Mouse (Mus musculus) right cerebral cortex, postnatal 4 days (tissue): ENCODE results near the gene C1ql4.
"Not testable (repeated sequence)": the region's sequence is repeated elsewhere in the genome, so short reads cannot be mapped to it uniquely, and the experiment has no call there.

Experiments
- DNase-seq: peaks from one replicate; pipeline ENCODE4 v3.0.0-alpha.2; 2022

Gene C1ql4

DNA sequence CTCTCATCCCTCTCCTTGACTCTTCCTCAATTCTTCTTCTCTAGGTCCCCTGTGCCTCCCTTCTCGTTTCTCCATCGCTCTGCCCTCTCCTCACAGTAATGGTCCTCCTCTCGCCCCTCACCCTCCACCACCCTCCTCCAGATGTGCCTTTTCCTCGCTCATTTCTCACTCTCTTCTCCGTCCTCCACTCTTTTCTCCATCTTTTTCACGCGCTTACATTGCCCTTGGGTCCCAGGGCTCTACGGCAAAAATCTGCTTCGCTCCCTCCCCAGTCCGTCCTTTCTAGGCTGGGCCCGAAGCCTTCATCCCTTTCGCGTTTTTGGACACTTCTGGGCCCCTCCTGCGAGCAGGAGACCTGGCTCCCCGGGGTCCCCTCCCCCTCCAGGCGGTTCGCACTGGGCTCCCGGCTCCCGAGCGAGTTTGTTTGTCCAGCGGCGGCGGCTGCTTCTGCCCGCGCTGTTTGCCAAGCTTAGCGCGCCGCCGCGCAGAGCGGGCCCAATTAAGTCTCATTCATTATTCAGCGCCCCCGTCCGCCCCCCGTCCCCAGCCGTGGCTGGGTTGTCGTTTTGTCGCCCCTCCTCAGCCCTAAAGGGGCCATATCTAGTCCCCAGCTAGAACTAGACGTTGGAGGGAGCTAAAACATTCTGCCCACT is 10.3 kb upstream of the C1ql4 start:
- DNase-seq, result no peak

DNA sequence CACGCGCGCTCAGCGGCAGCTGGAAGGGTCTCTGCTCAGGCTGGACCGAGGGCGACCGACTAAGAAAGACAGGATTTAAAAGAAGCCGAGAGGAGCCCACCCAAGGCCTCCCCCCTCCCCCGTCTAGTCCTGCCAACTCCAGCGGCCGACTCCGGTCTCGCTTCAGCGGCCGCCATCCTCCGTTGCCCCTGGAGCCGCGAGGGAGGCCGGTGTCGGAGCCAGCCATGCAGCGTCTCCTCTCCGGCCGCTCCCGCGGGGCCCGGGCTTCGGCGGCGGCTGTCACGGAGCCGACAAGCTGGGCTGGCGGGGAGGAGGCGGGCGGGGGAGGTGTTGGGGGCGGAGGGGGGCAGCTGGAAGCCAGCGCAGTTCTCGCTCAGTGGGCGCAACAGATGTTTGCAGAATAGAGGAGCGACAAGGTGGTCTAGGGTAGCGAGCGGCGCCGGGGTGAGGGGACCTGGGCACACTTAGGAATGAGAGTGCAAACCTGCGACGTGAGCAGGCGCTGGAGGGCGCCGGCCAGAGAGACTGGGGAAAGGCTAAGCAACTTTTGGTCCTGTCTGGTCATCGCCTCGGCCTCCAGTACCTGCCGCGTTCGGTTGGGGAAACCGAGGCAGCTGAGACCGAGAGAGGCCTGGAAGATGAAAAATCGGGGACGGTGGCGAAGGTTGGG is 9.3 kb upstream of the C1ql4 start:
- no peak for DNase-seq

GRCm38 (mm10) chr15:99096061-99096793 is 8.6 kb upstream of the C1ql4 start:
- no peak for DNase-seq

DNA sequence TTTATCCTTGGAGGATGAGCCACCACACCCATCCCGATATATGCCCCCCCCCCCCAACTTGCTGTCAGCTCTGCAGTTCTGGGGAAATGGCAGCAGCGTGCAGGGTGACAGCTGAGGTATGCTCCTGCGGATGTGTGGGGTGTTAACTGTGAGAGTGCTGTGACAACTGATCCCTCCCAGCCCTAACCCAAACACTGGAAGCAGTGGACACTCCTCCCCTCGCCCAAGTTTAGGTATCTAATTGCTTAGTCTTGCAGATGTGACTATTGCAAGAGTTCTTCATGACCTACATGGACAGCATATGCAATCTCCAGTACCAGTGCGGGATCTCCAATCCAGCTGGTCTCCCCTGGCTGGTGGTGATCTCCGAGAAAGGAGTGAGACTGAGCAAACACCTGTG is 7.7 kb upstream of the C1ql4 start:
- DNase-seq, result no peak

DNA sequence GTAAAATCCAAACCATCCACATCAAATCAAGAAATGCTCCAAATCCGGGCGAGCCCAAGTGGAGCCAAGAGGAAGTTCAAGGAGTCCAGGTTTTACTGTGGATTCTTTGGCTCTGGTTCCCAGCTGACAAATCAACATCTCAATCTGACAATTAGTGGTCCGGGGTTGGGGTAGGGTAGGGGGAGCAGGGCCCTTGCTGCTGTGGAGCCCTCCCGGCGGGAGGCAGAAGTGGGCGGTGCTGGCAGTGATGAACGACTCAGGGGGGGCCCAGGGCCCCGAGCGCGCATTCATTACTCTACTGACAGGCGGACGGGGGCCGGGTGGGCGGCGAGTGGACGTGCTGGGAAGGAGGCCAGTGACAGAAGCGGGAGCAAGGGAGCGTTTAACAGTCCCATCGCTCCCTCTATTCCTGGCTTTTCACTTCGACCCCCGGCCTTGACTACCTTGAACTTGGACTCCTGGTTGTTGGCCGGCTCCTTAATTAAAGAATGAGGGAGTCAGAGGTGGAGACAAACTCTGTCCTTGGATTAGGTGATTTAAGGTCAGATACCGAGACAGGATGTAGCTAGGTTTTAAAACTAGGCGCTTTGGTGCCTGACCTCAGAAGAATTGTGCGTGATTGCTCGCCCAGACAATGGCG is 7.1 kb upstream of the C1ql4 start:
- peak; percentile 45 for DNase-seq

DNA sequence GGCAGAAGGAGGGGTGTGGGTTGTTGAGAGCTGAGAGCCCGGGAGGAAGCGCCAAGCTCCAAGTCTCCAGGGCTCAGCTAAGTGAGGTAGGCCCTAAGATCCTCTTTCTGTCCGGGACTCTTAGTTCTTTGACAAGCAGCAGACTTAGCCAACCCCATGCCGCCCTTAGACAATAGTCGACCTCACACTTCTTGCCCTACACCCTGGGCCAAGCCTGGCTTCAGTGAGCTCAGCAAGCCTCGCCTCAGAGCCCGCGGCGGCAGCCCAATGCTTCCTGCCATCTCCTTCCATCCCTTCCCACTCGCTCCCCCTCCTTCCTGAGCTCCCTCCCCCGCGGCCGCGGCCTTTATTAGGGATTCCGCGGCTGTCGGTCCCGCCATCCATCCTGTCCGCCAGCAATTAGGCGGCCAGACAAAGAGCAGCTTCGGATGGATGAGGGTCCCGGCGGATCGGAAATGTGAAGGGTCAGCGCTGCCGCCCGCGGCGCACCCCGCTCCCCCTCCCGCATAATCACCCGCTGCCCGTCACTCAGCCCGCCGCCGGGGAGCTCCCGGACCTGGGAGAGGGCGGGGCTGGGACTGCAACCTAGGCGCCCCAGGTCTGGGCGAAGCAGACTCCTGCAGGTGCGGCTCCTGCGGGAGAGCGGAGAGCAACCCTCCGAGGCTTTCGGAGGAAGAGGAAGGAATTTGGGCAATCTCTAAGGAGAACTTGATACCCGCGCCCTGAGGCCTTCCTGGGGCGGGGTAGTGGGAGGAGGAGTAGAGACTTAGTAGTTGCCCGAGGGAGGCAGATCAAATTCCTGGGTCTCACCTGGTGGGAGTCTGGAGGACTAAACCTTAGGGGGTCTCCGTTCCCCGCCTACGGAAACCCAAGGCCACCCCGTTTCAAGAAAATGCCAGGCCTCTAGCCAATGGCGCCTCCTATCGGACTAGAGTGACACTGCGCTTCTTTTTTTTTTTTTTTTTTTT is 6.0 kb upstream of the C1ql4 start:
- DNase-seq, result no peak

DNA sequence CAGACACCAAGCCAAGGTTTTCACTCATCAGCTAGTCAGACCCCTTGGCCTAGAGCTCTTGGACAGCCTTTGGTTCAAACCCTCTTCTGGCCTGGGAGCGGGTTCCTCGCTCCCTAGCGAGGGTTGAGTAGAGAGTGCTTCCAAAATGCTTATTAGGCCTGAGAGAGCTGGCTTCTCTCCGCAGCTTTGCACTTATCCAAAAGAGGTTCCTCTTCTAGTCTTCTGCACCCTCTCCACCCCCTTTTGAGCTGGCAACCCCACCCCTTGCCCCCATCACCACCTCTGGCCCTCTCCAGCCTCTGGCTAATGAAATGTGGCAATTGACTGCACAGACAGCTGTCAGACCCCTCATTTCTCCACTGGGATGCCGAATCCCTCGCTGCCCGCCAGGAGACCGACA is 5.3 kb upstream of the C1ql4 start, which contains the start of gene Dnajc22:
Dnajc22 (plus strand) TSS at position 301 of the 400 bp plus-strand sequence.
- no peak for DNase-seq

DNA sequence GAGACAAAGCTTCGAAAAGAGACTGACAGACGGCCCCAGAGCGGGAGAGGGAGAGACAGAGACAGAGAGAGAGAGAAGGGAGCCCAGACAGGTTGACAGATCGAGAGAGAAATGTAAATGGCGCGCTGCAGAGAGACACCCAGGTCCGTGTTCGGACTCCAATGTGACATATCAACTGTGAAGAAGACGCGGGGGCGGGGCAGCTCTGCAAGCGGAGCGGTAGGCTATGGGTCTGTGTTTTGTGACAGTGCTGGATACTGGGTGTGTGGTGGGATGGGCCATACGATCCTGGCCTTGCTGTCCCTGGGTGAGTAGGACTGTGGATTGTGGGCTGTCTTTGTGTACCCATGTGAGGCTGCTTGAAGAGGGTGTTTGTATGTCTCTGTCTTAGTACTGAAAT is 1.5 kb upstream of the C1ql4 start:
- no peak for DNase-seq

- peak; percentile 84 for DNase-seq
Measured at GRCm38 (mm10) chr15:99088292-99088691, 675 bp upstream of the C1ql4 start.

DNA sequence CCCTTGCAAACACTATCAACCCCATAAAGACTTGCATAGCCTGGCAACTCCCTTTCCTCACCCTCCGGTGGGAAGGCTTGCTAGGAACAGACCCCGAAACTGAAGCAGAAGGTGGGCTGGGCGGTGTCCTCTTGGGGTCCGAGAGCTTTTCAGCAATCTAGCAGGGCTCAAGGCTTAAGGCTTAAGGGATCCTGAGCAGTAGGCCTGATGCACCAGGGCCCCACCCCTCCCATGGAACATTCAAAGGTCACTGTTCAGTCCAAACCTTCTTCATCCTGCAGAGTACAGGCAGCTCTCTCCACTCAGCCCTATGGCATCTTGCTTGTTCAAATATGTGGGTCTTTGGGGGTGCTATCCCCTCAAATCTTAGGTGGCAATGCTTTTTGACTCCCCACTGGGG is 1.6 kb downstream of the C1ql4 start:
- DNase-seq, result no peak

DNA sequence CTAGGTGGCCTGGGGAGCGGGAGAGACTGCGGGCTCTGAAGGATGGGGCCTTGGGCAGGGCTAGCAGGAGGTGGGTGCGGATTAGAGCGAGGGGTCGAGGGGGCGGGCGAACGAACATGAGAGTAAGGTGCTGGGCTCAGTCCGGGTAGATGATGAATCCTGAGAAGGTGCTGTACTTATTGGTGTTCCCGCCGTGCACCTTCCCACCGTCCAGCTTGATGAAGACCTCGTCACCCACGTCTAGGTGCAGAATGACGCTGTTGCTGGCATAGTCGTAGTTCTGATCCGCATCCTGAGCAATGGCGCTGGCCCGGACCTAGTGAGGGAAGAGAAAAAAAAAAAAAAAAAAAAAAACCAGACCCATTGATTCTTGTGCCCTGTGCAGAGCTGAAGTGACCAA is 3.0 kb downstream of the C1ql4 start:
- no peak for DNase-seq

DNA sequence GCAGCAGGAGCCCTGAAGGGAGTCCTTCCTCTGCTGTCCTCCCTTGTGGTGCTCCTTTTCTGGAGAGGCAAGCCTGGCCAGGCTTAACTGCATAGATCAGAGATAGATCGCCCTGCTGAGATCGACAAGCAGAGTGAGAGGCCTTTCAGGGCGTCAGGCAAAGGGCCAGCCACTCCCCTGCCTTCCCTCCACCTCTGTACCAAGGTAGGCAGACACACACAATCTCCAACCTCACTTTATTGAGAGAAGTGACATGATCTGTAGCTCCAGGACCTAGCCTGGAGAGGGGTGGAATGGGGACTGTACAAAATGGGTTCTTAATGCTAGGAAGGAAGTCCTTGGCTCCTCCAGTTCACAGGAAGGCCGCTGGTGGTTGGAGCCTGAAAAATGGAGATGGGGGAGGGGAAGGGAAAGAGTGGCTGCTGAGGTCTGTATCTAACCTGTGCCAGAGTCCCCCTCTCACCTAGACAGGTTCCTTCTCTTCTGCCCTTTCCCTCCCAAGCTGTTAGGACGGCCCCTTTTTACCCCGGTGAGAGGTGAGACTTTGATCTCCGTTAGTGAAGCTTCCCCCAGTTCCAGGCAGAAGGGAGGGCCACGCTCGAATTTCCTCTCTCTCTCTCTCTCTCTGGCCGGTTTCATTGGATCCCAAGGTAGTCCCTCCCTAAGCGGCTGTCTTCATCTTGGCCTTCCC is 3.6 kb downstream of the C1ql4 start:
- DNase-seq, result no peak

GRCm38 (mm10) chr15:99083258-99083657 is 4.4 kb downstream of the C1ql4 start:
- peak; percentile 60 for DNase-seq

DNA sequence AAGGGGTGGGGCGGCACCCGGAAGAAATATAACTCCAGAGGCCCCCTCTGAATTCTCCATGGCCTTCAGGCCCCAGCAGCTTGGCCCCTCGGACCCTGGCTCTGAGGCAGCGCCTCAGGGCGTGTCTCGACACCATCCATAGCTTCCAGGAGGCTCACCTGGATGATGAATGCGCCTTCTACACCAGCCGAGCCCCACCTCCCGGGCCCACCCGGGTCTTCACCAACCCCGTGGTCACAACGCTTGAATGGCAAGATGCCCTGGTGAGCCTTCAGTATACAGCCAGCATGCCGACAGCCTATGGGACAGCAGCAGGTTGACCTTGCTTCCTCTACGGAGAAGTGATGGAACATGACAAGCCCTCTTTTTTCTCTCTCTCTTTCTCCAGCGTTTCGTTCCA is 4.8 kb downstream of the C1ql4 start:
- DNase-seq, result no peak

GRCm38 (mm10) chr15:99082322-99082721 is 5.3 kb downstream of the C1ql4 start:
- DNase-seq, result no peak

DNA sequence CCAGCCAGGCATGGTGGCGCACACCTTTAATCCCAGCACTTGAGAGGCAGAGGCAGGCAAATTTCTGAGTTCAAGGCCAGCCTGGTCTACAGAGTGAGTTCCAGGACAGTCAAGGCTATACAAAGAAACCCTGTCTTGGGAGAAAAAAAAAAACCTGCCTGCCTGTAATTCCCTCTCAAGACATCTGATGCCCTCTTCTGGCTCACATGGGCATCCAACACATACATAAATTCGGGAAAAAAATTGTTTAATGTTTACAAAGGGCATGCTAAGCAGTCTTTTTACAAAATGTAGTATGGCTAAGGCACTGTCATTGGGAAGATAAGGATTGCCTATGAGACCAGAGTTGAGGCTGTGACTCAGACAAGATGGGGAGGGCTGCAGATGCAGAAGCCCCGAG is 7.8 kb downstream of the C1ql4 start:
- no peak for DNase-seq

- no peak for DNase-seq
Measured at GRCm38 (mm10) chr15:99078181-99078910, 9.3 kb downstream of the C1ql4 start.

DNA sequence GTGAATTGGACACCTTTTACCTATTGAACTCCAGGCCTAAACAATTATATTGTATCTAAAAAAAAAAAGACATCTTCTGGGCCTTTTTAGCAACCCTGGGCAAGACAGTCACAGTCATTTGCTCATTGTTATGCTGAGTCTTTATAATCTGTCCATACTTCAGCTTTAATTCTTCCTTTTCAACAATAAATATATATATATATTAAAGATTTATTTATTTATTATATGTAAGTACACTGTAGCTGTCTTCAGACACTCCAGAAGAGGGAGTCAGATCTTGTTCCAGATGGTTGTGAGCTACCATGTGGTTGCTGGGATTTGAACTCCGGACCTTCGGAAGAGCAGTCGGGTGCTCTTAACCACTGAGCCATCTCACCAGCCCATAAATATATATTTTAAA is 11.6 kb downstream of the C1ql4 start:
- DNase-seq, result not testable (repeated sequence)

DNA sequence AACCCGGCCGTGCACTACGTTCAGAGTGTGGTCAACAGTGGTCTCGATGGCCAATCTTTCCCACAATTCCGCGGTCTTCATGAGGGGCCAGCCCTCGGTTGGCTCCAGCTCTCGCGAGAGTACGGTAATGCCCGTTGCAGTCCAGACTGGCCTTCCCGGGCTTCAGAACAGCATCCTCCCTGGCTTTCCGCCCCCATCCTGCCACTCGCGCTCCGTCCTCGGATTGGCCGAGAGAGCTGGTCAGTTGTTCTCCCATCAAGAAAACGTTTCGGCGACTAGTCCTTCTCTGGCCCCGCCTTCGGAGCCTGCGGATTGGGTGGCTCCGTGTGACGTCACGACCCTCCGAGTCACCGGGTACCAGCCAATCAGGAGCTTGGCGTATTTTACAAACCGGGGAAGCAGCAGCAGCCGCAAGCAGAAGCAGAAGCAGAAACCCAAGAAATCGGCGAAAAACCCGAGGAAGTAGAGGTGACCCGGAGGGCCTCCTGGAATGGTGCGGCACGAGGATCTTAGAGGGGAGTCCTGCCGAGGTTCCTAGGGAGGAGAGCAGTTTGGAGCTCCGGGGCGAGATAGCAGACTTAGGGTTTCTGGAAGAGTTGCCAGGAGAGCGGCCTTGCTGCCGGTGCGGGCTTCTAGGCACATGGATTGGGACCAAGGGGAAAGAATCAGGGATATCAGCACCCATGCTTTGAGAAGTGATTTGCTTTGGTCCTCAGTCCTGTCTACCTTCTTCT is 12.8 kb downstream of the C1ql4 start:
- DNase-seq, result peak; percentile 96

- DNase-seq, result no peak
Measured at GRCm38 (mm10) chr15:99074019-99074599, 13.5 kb downstream of the C1ql4 start, which contains the start of gene Troap. TSS of gene Troap (plus strand) at chr15:99074575.
